Mouse (Mus musculus) forebrain, embryonic 13.5 days (tissue): ENCODE measurements around the gene Lrp5. TPM values are rescaled to one million over a fixed set of nuclear protein-coding genes. Genes with fewer than 3 reads are reported as not detected.

Experiments used
- ATAC-seq: fragments of 200-750 bp; cut with Nextera tagmentation; 2 replicates; pipeline ENCODE4 v1.8.0; 2017
- H3K27ac ChIP-seq: fragments of 300-500 bp; sonication (generic); 2 replicates; pipeline ENCODE4 v1.5.1; 2015; ENCODE audit warnings: inconsistent platforms, mild to moderate bottlenecking, moderate library complexity
- H3K27me3 ChIP-seq: fragments of 300-500 bp; sonication (generic); 2 replicates; pipeline ENCODE4 v1.6.1; 2015; ENCODE audit warnings: mild to moderate bottlenecking, inconsistent platforms
- H3K36me3 ChIP-seq: fragments of 300-500 bp; sonication (generic); 2 replicates; pipeline ENCODE4 v1.6.1; 2015; ENCODE audit warnings: mild to moderate bottlenecking, inconsistent platforms; ENCODE audit not compliant: poor library complexity, severe bottlenecking
- H3K4me1 ChIP-seq: fragments of 300-500 bp; sonication (generic); 2 replicates; pipeline ENCODE4 v1.6.1; 2015; ENCODE audit warnings: inconsistent platforms
- H3K4me2 ChIP-seq: fragments of 300-500 bp; sonication (generic); 2 replicates; pipeline ENCODE4 v1.6.1; 2015; ENCODE audit warnings: inconsistent platforms, mild to moderate bottlenecking, moderate library complexity
- H3K4me3 ChIP-seq: fragments of 300-500 bp; sonication (generic); 2 replicates; pipeline ENCODE4 v1.5.1; 2015; ENCODE audit warnings: mild to moderate bottlenecking, inconsistent platforms
- H3K9ac ChIP-seq: fragments of 300-500 bp; sonication (generic); 2 replicates; pipeline ENCODE4 v1.6.1; 2015; ENCODE audit warnings: mild to moderate bottlenecking, inconsistent platforms
- H3K9me3 ChIP-seq: fragments of 300-500 bp; sonication (generic); replicated peaks from 2 replicates; pipeline ENCODE4 v1.6.1; 2016; ENCODE audit warnings: inconsistent platforms
- WGBS: fragments of 180-500 bp; shearing (Covaris S2); methylation state at CpG from one replicate; pipeline ENCODE4 v1.1.7; 2015; 5-methylcytosine and 5-hydroxymethylcytosine counted together
- polyA plus RNA-seq: library from polyadenylated mRNA; unstranded; fragments of >200 nt; fragmentation: Nextera tagmentation; extraction: Ambion mirVana; gene quantifications from 2 replicates; pipeline ENCODE4 v1.2.1, GENCODE M21; 2015

Gene Lrp5
- polyA plus RNA-seq, 1 experiment from 2014 or later: 2.0 TPM

DNA sequence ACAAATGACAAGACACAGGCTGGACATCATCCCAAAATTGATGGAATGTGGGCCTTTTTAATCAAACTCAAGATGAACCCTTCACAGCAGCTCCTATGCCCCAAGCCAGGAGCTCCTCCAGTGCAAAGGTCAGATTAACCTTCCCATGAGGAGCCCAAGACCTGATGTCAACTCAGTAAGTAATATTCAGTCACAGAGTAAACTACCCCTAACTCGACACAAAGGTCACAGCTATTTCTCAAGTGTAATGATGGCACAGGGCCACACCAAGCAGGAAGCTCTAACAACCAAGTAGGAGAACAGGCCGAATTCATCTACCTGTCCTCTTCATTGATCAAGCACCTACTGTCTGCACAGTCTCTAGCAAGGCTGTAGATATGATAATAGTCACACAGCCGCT lies 35.9 kb downstream of the Lrp5 start:
- Histone ChIP-seq H3K4me1 (no peaks in the 10 kb centered on the region), H3K9me3 (no peaks in the 10 kb centered on the region), H3K4me3 (no peak overlapping the region), H3K4me2 (no peak overlapping the region), H3K9ac (no peak overlapping the region), H3K27me3 (no peaks in the 10 kb centered on the region), H3K27ac (no peak overlapping the region), H3K36me3 (peaks cover 44% of the 10 kb centered on the region)
- WGBS: 95% methylated on average over 3 of the region's 3 CpGs
- no peak for ATAC-seq

DNA sequence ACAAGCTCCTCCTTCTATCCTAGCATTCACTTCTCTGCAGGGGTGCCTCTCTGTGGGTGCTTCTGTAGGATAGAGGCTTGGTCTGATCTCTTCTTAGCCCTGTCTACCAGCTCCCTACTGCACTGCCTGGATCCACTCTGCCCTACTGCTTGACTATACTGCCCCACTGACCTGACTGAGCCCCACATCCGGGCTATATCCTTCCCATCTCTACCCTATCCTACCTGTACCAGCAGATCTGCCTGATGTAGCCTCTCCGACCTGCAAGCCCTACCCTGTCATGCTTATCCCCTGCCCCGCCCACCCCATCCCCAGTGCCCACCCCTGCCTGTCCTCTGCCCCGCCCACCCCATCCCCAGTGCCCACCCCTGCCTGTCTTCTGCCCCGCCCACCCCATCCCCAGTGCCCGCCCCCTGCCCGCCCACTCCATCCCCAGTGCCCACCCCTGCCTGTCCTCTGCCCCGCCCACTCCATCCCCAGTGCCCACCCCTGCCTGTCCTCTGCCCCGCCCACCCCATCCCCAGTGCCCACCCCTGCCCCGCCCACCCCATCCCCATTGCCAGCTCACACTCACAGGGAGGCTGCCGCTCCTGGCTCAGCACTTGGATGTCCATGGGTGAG lies 37.4 kb downstream of the Lrp5 start:
- Histone ChIP-seq H3K27me3 (no peaks in the 10 kb centered on the region), H3K27ac (no peak overlapping the region), H3K9me3 (no peaks in the 10 kb centered on the region), H3K4me1 (no peaks in the 10 kb centered on the region), H3K4me3 (no peak overlapping the region), H3K4me2 (no peak overlapping the region), H3K36me3 (peaks cover 57% of the 10 kb centered on the region), H3K9ac (no peak overlapping the region)
- no peak for ATAC-seq
- 49% methylated on average over 7 of the region's 11 CpGs for WGBS

DNA sequence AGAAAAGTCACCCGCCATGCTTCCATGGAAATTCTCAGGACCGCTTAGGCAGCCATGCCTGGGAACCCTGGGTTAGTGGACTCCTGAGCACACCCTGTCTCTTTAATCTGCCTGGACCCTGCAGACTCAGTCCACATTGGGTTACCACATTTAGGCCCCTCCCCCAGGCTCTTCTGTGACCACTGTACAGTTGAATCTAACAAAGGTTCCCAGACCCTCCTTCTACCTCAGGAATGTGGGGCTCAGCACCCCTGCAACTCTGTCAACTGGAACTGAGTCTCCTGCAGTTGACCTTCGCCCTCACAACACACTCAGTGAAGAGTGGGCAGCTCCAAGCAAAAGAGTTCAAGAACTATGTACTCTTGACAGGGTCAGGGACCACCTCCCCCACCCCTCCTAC lies 38.4 kb downstream of the Lrp5 start:
- no peaks in the 10 kb centered on the region for H3K27me3 ChIP-seq
- no peak overlapping the region for H3K4me2 ChIP-seq
- H3K4me1 ChIP-seq: no peaks in the 10 kb centered on the region
- 96% methylated on average over 3 of the region's 3 CpGs for WGBS
- H3K36me3 ChIP-seq: peaks cover 67% of the 10 kb centered on the region
- H3K4me3 ChIP-seq: no peak overlapping the region
- no peak overlapping the region for H3K9ac ChIP-seq
- H3K27ac ChIP-seq: no peak overlapping the region
- ATAC-seq: no peak
- no peaks in the 10 kb centered on the region for H3K9me3 ChIP-seq

DNA sequence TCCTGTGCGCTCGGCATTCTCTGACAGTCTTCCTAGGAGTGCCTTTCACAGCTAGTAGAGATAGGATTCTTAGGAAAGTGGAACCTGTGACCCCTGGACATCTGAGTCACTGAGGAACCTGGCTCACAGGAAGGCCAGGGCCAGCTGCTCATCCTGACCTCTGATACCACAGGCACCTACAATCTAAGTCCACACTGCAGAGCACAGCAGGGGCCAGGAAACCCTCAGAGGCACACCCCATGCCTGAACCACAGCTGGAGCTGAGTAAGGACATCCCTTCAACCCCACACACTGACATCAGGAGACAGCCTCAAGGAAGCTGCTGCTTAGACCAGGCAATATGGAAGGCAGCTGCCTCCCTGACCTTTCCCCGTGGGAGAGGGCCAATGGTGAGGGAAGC lies 40.6 kb downstream of the Lrp5 start:
- Histone ChIP-seq H3K4me3 (no peak overlapping the region), H3K4me2 (no peak overlapping the region), H3K4me1 (peaks cover 21% of the 10 kb centered on the region), H3K36me3 (peaks cover 60% of the 10 kb centered on the region), H3K9ac (no peak overlapping the region), H3K9me3 (no peaks in the 10 kb centered on the region), H3K27ac (no peak overlapping the region; the same call in 1 of the 2 replicates), H3K27me3 (no peaks in the 10 kb centered on the region)
- 80% methylated on average over 3 of the region's 3 CpGs for WGBS
- no peak for ATAC-seq

DNA sequence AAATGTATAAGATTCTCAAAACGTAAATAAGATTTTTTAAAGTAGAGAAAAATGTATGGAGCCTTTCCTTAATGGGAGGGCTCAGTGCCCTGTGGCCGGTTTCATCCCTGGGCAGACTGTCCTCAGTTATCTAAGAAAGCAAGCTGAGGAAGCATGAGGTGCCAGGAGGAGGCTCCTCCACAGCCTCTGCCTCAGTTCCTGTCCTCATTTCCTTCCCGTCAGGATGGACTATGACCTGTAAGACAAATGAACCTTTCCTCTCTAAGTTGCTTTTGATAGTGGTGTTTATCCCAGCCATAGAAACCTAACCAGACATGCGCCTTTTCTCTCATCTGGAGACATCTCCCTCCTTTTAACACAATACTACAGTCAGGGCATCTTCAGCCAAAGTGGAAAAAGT lies 41.0 kb downstream of the Lrp5 start:
- no peaks in the 10 kb centered on the region for H3K9me3 ChIP-seq
- H3K27me3 ChIP-seq: no peaks in the 10 kb centered on the region
- H3K4me3 ChIP-seq: no peak overlapping the region
- H3K4me1 ChIP-seq: peaks cover 21% of the 10 kb centered on the region
- WGBS: 92% methylated on average over 4 of the region's 4 CpGs
- H3K9ac ChIP-seq: no peak overlapping the region
- peaks cover 57% of the 10 kb centered on the region for H3K36me3 ChIP-seq
- no peak for ATAC-seq
- no peak overlapping the region for H3K4me2 ChIP-seq
- no peak overlapping the region; the same call in 1 of the 2 replicates for H3K27ac ChIP-seq

DNA sequence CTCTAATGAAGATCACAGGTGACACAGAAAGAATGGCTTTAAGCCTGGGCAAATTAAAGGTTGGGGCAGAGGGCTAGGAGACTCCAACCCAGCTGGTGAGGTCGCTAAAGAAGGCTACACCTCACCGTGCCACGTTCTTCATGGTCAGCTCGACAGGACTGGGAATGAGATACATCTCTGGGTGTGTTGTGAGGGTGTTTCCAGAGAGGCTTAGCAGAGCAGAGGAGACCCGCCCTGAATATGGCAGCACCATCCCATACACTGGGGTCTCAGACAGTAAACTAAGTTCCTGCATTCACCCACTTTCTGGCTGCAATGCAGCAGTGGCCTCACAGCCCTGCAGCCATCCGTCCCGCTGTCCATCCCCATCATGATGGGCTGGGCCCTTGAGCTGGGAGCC lies 46.8 kb downstream of the Lrp5 start:
- Histone ChIP-seq H3K9me3 (no peaks in the 10 kb centered on the region), H3K27me3 (no peaks in the 10 kb centered on the region), H3K9ac (no peak overlapping the region), H3K4me1 (peaks cover 39% of the 10 kb centered on the region), H3K4me3 (no peak overlapping the region), H3K4me2 (no peak overlapping the region), H3K27ac (peak overlapping the region; percentile 69; the same call in 1 of the 2 replicates), H3K36me3 (peaks cover 26% of the 10 kb centered on the region)
- 86% methylated on average over 7 of the region's 7 CpGs for WGBS
- ATAC-seq: no peak

DNA sequence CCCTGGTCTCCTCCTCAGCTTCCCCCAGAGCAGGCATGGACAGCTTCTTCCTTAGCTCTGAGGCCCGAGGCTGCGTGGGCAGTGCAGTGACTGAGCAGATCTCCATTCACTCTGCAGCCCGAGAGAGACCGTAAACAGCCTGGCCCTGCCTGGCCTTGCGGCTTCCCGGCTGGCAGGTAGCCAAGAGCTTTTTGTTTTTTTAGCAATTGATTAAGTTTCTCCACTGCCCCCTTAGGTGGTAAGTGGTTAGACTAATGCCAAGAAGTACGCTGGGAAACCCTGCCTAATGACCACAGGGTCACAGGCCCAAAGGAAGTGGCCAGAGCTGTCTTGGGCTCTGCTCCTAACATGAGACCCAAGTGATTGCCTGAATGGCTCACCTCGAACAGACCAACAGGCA lies 47.7 kb downstream of the Lrp5 start:
- H3K36me3 ChIP-seq: peaks cover 18% of the 10 kb centered on the region
- no peaks in the 10 kb centered on the region for H3K27me3 ChIP-seq
- ATAC-seq: peak; percentile 28; the same call in 1 of the 2 replicates
- no peaks in the 10 kb centered on the region for H3K9me3 ChIP-seq
- 20% methylated on average over 8 of the region's 8 CpGs for WGBS
- peaks cover 39% of the 10 kb centered on the region for H3K4me1 ChIP-seq
- peak overlapping the region; percentile 16; the same call in 1 of the 2 replicates for H3K4me2 ChIP-seq
- H3K4me3 ChIP-seq: no peak overlapping the region
- peak overlapping the region; percentile 37 for H3K9ac ChIP-seq
- H3K27ac ChIP-seq: peak overlapping the region; percentile 69

DNA sequence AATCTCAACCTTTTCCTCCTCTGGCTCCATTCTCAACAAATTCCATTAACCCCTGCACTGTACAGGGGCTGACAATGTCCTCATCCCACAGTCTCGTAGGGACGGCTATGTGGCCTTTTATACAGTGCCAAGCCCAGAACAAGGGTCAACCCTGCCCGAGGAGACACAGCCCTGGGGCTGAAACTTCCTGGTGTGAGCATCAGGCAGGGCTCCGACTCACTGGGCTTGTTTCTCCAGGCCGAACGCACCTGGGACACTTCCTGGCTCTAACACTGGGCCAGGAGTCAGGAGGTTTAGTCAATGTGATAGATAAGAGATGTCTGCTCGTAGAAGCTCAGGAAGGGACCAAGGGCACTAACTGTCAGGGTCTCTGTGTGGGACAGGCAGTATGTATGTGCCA lies 54.3 kb downstream of the Lrp5 start:
- Histone ChIP-seq H3K27me3 (no peaks in the 10 kb centered on the region), H3K9ac (no peak overlapping the region), H3K27ac (no peak overlapping the region), H3K36me3 (peaks cover 31% of the 10 kb centered on the region), H3K4me1 (0 out of 2 replicates have a peak, but pooled peaks cover 1% of the 10 kb centered on the region), H3K4me3 (no peak overlapping the region), H3K4me2 (no peak overlapping the region), H3K9me3 (no peaks in the 10 kb centered on the region)
- ATAC-seq: no peak
- WGBS: 84% methylated on average over 7 of the region's 7 CpGs

DNA sequence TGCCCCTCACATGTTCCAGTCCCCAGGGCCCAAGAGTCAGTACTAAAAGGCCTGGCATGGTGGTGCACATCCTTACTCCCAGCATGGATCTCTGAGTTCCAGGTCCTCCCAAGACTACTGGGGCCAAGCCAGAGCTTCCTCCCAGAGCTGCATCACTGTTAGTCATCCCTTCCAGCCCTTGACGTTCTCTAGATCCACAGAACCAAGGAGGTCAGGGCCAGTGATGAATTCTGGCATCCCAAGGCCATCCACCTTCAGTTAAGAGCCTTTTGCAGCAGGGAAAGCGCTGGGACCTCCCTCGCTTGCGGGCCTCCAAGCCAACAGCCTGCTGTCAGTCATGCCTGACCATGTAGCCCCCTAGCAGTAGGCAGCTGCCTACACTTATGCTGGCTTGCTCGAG lies 54.9 kb downstream of the Lrp5 start:
- no peak overlapping the region for H3K4me2 ChIP-seq
- no peaks in the 10 kb centered on the region for H3K4me1 ChIP-seq
- ATAC-seq: no peak
- no peaks in the 10 kb centered on the region for H3K9me3 ChIP-seq
- H3K4me3 ChIP-seq: no peak overlapping the region
- no peaks in the 10 kb centered on the region for H3K27me3 ChIP-seq
- H3K9ac ChIP-seq: no peak overlapping the region
- peaks cover 36% of the 10 kb centered on the region for H3K36me3 ChIP-seq
- 93% methylated on average over 5 of the region's 5 CpGs for WGBS
- no peak overlapping the region for H3K27ac ChIP-seq

DNA sequence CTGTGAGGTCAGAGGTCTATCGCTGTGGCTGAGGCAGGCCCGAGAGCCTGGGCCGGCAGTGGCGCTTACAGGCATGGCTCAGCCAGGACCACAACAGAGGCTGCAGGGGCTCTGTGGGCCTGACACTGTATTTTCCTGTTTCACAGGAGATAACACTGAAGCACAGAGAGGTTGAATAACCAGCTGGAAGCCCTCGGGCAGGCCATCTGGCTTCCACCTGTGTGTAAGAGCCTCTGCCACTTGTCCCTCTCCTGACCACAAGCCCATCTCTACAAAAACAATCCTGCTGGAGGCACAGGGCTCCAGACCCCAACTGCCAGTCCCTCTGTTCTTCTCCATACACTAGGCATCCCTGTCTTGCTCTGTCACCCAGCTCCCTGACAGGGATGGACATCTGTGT lies 55.9 kb downstream of the Lrp5 start:
- H3K27me3 ChIP-seq: no peaks in the 10 kb centered on the region
- ATAC-seq: no peak
- H3K4me1 ChIP-seq: no peaks in the 10 kb centered on the region
- H3K9me3 ChIP-seq: no peaks in the 10 kb centered on the region
- no peak overlapping the region; the same call in 1 of the 2 replicates for H3K9ac ChIP-seq
- H3K36me3 ChIP-seq: peaks cover 36% of the 10 kb centered on the region
- no peak overlapping the region for H3K4me3 ChIP-seq
- H3K27ac ChIP-seq: no peak overlapping the region
- no peak overlapping the region for H3K4me2 ChIP-seq
- WGBS: 91% methylated on average over 5 of the region's 5 CpGs

DNA sequence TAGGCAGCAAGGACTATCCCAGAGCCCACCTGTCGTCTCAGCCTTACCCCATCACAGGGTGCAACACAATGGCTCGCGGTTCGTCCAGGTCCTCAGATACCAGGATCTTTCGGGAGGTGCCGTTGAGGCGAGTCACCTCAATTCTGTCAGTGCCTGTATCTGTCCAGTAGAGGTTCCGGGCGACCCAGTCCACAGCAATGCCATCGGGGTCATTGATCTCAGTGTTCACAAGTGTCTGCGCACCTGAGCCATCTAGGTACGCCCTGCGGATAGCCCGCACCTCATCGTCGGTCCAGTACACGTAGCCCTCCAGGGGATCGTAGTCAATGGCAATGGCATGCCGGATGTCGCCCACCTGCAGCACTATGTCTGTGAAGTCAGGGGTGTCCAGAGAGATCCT lies 56.3 kb downstream of the Lrp5 start:
- Histone ChIP-seq H3K4me3 (no peak overlapping the region), H3K9me3 (no peaks in the 10 kb centered on the region), H3K4me2 (no peak overlapping the region), H3K27ac (no peak overlapping the region), H3K27me3 (no peaks in the 10 kb centered on the region), H3K9ac (no peak overlapping the region), H3K36me3 (peaks cover 36% of the 10 kb centered on the region), H3K4me1 (no peaks in the 10 kb centered on the region)
- WGBS: 94% methylated on average over 20 of the region's 20 CpGs
- no peak for ATAC-seq

DNA sequence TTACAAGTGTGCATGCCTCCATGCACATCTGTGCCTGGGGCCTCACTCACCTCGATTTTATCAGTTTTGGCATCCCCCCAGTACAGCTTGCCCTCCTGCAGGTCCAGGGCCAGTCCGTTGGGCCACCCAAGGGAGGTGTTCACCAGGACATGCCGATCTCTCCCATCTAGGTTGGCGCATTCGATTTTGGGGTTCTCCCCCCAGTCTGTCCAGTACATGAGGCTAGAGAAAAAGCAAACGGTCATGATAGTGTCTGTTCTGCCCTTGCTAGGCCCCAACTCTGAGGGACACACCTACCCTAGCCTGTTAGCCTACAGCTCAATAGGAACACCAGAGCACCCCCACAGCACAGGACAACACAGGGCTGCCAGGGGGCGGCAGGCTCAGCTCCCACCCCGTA lies 58.1 kb downstream of the Lrp5 start:
- Histone ChIP-seq H3K4me2 (no peak overlapping the region), H3K4me3 (no peak overlapping the region), H3K9me3 (no peaks in the 10 kb centered on the region), H3K27ac (no peak overlapping the region), H3K27me3 (no peaks in the 10 kb centered on the region), H3K9ac (no peak overlapping the region), H3K36me3 (peaks cover 41% of the 10 kb centered on the region), H3K4me1 (no peaks in the 10 kb centered on the region)
- WGBS: 90% methylated on average over 8 of the region's 8 CpGs
- no peak for ATAC-seq

DNA sequence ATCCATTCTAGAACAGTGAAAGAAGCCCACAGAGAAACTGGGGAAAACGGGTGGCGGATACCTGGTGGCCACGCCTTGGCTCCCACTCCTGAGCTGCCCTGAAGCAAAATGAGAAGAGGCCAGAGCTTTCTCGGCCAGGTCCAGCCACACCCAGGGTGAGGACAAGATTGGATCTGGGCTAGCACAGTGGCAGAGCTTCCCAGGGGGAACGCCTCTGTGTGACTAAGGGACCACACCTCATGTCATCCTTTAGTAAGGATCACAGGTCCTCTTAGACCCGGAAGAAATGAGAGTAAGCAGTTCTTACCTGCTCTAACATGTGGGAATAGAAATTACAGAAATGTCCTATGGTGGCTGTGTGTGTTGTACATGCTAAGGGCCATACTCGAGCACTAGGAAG lies 61.3 kb downstream of the Lrp5 start:
- 92% methylated on average over 7 of the region's 7 CpGs for WGBS
- ATAC-seq: no peak
- no peak overlapping the region for H3K4me3 ChIP-seq
- H3K4me2 ChIP-seq: no peak overlapping the region
- no peaks in the 10 kb centered on the region for H3K4me1 ChIP-seq
- H3K27me3 ChIP-seq: no peaks in the 10 kb centered on the region
- no peaks in the 10 kb centered on the region for H3K9me3 ChIP-seq
- no peak overlapping the region for H3K27ac ChIP-seq
- peaks cover 65% of the 10 kb centered on the region for H3K36me3 ChIP-seq
- H3K9ac ChIP-seq: no peak overlapping the region
